Mouse (Mus musculus) ovary, postnatal 10 days (tissue): ENCODE data around the gene Oxct2b.
"Not testable (repeated sequence)": the region's sequence is repeated elsewhere in the genome, so short reads cannot be mapped to it uniquely, and the experiment has no call there.

ENCODE experiments used
- DNase-seq: peaks from one replicate; pipeline ENCODE4 v3.0.0; 2022; ENCODE audit warnings: low spot score

The Oxct2b gene

DNA sequence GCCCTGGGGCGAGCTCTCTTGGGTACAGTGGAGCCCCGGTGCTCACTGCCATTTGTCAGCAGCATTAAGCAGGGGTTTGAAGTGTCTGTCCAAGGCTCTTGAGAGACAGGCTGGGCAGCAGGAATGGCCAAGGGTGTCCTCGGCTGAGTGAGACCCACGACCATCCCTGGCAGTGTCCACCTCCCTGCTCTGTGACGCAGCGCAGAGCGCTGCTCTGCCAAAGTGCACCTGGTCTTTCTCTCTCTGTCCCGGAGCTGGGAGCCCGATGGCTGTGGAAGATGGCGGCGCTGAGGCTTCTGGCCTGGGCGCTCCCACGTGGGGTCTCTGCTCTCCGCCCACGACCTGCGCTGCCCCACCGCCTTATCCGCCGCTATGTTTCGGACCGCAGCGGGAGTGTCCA is at the start of gene Oxct2b:
Gene Oxct2b, plus strand, starts transcription at position 256 of the 400 bp plus-strand sequence.
- no peak for DNase-seq

DNA sequence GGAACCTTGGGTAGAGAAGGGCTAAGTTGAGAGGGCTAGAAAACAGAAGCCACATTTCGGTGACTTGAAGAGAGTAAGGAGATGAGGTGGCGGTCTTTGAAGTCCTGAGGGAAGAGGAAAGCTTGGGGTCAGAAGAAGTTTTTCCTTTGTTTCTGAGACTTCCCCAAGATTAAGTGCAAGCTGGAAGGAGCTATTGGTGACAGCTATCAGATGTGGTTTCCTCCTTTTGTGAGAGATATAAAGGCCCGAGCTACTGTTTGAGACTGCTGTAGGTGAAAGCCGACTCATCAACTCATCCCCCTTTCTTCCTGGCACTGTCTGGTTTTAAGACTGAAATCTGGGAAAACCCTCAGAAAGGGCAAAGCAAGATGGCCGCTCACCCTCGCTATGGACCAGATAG is 47.4 kb upstream of the Oxct2b start:
- DNase-seq, result no peak

DNA sequence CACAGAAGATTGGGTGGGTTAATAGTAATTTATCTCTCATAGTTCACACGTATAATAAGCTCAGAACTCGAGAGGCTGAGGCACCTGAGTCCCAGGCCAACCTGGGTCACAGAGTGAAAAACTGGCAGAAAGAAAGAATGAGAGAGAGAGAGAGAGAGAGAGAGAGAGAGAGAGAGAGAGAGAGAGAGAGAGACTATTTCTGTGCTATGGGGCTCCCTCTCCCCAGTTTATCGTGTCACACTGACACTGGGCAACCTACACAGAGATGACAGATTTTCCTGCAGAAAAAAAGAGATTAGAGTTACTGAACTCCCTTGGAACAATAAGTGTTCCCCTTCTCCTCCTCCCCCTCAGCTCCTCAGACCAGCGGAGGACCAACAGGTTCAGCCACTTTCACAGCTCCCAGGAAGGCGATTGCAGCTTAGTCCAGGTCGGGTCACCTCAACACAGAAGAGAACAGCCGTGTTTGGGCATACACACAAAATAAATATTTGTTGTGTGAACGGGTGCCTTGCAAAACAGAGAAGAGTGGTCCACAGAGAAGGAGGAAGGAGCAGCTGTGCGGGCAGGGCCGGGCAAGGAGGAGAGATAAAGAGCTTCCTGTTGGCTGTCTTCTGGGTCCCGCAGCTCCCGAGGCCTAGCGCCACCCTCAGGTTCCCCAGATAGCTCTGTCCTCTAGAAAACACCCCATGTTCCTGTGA is 44.6 kb upstream of the Oxct2b start:
- no peak for DNase-seq

DNA sequence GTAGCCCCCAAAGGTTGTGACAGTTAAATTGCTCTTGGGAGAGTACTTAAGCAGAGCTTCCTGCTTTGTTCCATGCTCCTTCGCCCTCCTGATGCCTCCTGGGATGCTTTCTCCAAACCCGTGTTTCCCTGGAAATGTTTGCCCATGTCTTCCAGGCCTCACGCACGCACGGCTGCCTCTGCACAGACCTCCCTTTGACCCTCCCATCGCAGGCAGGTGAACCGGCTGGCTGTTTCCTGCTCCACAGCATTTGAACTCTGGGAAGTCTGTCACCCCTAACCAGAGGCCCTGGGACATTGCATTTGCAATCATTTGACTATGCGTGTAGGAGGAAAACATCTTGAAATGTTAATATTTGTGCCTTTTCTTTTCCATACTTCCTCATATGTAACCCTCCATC is 39.1 kb upstream of the Oxct2b start:
- DNase-seq, result no peak

DNA sequence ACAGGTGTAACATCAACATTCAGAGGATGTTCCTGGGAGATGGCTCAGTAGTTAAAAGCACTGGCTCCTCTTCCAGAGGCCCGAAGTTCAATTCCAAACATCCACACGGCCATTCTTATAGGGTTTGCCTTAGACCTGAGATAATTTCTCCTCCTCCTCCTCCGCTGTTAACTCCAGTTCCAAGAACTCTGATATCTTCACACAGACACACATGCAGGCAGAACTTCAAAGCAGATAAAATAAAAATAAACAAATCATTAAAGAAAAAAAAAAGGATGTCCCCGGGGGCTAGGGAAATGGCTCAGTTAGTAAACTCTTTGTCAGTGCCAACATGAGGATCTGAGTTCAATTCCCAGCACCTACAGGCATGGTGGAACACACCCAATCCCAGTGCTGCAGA is 37.8 kb upstream of the Oxct2b start:
- DNase-seq, result no peak

DNA sequence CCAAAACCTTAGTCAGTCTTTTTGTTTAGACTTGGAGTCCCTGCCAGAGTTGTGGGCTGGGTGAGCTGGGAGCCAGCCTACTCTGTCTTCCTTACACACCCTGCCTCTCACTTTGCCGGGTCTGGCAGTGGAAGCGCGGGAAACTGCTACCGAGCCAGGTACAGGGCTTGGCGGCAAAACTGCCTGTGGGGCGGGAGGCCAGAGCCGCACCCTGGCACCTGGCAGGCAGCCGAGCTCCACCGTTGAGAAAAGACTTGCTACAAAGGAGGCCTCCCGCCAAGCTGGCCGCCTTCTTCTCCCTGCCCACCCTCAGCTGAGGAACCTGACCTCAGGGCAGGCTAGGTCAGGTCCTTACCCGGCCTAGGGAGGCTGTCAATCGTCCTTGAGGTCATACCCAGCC is 35.3 kb upstream of the Oxct2b start:
- DNase-seq, result peak; percentile 44

DNA sequence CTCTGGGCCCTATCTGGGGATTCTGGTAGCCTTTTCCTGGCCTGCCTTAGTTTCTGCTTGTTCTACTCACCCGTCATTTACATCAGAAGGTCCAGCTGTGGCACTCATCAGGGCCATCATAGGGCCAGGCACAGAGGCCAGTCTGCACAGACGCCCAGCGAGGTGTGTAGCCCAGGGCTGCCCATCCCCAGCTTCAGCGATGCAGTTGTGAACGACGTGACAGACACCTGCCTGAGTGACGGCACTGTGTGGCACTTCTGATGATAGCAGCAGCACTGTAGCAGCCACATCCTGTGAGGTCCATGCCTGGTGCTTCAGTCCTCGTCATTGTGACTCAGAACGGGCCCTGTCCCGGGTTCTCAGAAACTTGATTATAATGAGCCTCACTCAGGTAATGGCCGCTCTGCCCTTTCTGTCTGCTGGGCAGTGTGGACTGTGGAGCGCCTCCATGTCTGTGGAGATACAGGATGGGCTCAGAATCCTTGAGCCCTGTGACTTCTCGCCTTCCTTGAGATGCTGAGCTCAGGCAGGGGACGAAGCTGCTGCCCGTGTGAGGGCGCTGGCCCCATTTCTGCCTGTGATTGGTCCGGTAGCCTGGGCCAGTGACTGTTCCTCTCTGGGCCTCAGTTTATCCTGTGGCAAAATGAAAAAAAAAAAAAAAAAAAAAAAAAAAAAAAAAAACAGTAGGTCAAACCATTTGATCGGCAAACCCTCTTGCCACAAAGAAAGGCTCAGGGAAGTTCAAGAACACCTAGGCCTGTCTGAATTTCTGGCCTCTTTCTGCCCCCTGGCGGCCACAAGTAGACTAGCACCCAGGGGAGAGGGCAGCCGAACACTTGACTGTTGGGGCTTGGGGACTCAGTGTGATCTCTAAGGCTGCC is 33.5 kb upstream of the Oxct2b start:
- no peak for DNase-seq

DNA sequence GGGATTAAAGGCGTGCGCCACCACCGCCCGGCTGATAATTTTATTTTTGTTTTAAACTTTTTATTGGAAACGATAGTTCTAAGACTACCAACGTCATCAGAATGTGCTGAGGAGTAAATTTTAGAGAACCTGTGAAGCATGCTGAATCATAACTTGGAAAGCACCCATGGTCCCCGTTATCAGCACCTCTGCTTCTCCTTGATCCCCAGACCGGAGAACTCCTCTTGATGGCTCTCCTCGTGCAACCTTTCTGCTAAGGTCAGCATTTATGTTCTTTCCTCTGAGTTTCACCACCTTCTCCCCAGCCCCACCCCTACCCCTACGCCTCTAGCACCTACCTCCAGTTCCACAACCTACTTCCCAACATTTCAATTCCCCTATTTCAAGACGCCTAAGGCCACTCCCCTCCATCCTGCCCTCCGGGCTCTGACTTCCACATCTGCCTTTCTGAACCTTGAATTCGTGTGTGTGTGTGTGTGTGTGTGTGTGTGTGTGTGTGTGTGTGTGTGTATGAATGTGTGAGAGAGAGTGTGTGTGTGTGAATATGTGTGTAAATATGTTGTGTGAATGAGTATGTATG is 32.7 kb upstream of the Oxct2b start:
- DNase-seq, result no peak

DNA sequence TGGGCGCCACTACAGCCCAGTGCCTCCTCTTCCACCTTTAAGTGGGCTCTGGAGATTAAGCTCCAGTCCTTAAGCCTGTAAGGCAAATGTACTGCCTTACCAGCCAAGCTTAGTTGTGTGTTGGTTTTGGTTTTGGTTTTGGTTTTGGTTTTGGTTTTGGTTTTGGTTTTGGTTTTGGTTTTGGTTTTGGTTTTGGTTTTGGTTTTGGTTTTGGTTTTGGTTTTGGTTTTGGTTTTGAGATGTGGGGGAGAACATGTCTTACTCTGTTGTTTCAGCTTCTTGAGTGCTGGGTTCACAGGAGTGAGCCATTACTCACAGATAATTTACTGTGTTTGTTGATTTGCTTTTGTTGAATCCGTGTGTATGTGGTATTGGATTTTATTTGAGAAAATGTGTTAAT is 30.8 kb upstream of the Oxct2b start:
- DNase-seq, result no peak

DNA sequence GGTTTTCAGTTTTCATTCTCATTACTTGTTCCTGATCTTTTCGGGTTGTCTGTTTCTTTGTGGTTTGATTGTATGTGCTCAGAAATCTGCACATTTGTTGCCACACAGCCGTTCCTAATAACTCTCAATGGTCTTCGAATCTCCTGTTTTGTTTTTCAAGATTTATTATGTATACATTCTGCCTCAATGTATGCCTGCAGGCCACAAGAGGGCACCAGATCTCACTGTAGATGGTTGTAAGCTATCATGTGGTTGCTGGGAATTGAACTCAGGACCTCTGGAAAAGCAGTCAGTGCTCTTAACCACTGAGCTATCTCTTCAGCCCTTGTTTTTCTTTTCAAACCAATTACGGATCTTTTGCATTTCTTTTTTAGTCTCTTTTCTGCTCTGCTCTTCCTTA is 29.7 kb upstream of the Oxct2b start:
- DNase-seq, result no peak

DNA sequence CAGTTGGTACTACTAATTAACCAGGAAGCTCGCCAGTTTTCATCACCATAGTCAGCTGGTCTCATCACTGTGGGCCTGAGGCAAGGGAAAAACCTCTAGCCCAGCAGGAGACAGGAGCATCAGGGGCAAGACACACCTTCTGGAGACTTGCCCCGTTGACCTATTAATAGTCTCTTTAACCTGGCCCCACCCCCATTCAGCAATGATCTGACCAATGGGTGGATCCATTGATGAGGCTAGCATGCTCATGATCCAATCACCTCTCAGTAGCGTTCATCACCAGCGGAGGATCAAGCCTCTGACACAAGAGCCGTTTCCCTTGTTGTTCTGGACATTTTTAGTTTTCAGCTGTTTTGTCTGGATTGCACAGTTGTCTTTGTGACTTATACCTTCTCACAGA is 23.4 kb upstream of the Oxct2b start:
- DNase-seq, result no peak

DNA sequence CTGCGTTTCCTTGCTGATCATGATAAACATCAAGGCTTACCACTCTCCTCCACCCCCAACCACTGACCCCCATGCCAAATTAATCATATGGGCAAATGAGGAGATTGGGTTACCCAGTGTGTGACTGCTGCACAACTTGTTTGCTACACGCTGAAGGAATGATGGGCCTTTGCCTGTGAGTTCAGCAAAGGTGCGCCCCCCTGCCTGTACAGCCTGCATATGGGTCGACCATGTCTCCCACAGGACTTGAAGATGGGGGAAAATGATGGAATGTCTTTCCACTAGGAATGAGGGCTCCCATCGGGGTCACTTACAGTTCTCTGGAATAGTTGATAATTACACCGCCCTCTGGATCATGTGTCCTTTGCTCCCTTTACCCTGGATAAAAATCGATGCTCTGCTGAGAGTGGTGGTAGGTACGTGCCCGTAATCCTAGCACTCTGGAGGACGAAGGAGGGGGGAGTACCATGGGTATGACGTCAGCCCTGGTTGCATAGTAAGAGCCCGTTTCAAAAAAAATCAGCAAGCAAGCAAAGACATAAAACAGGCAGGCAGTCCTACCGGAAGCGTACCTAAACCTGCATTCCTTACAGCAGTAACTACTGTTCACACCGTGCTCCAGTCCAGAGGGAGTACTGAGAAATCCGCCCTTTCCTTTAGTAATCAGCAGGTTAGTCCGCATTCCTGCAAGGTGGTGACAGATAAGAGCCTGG is 22.8 kb upstream of the Oxct2b start:
- DNase-seq, result no peak

DNA sequence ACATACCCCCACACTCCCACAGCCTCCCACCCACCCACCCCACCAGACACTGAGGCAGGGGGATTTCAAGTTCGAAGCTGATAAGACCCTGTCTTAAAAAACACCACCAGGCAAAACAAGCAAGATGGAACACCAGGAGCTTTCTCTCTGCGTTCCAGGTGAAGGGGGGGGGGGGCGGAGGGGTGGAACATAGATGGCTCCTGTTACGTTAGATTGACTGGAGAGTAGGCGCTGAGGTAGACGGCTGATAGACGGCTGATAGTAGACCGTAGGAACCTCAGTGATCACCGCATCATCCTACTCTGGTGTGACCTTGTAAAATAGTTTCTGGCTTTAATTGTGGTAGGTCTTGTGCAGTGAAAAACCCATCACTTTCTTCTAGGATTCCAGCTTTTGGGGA is 22.2 kb upstream of the Oxct2b start:
- no peak for DNase-seq

DNA sequence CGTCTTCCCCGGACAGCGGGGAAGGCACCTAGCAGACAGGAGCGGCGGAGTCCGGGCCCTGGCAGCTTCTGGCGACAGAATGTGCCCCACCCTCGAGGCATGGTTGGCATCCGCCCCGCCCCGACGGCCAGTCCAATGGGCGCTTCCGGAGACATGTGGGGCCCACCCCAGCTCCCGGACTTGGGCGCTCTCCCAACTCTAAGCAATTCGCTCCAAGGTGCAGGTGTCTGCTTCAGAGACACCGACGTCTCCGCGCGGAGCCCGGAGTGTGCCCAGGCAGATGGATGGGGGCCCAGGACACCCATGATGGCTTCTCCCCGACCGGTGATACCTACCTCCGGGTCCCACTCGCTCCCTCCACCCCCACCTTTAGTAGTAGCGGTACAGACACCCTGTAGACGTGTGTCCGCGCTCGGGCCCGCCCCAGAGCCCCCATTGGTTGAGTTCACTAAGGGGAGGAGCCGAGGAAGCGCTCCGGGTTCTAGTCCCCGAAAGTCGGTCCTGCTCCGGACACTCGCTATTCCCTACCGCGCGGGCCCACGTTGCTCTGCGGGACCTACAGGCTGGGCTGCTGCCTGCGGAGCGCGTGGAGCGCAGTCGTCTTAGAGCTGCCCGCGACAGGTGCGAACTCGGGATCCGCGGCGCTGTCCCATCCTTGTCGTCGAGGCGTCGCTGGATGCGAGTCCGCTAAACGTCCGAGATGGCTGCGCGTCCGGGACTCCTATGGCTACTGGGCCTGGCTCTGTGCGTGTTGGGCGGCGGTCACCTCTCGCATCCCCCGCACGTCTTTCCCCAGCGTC is 11.2 kb upstream of the Oxct2b start, which contains the start of gene Bmp8b:
Gene Bmp8b, plus strand, starts transcription at position 515 of the 800 bp plus-strand sequence.
- no peak for DNase-seq

DNA sequence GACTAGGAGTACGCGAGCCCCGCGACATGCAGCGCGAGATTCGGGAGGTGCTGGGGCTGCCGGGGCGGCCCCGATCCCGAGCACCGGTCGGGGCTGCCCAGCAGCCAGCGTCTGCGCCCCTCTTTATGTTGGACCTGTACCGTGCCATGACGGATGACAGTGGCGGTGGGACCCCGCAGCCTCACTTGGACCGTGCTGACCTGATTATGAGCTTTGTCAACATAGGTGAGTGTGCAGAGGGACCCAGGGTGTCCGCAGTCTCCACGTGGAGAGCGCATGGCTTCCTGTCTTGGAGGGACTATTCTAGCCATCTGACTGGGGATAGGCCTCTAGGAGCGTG is 10.6 kb upstream of the Oxct2b start:
- no peak for DNase-seq

DNA sequence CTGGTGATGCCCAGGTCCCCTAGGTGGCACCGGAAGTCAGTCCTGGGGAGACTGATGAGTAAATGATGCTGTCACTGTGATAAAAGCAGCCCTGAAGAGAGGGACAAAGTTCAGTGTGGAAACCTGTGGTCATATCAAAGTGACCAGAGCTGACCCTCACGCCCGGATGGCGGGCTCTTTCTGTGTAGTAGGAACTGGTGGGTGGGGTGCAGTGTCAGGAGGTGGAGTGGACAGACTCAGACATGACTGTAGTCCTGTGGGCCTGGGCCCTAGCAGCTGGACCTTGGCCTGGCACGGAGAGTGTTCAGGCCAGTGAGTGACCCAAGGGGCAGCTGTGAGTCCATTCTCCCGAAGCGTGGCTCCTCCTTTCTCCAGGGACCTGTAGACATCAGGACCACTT is 10.1 kb upstream of the Oxct2b start:
- not testable (repeated sequence) for DNase-seq

DNA sequence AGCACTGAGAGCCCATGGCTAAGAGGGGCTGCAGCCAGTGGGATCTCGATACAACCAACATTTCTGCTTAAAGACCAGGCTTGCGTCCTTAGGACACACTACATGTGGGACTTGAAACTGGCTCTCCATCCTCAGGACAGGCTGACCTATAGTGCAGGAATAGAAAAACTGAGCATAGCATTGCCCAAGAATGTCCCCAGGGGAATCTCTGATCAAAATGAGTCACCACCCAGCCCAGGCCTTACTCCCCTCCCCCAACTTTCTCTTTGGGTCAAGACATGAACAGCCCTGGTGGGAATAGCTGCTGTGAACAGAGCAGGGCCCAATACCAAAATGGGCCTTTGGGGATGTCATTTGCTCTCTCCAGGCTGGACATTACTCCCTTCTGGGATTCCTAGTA is 9.2 kb upstream of the Oxct2b start:
- DNase-seq, result no peak

DNA sequence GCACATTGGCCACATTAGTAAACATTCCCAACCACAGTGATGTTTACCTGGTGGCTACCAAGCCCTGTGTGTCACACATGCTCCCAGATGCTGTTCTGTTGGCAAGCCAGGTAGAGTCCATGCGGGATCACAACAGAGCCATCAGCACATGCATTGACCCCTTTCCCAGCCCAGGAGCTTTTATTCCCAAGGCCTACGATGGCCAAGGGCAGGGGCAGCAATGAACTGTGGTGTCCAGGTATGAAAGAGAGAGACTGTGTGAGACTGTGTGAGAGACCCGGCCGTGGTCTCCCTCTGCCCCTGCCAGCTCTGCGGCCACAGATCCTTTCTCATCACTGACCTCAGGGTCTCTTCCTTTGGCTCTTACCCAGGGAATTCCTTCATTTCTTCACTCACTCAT is 8.0 kb upstream of the Oxct2b start:
- no peak for DNase-seq

DNA sequence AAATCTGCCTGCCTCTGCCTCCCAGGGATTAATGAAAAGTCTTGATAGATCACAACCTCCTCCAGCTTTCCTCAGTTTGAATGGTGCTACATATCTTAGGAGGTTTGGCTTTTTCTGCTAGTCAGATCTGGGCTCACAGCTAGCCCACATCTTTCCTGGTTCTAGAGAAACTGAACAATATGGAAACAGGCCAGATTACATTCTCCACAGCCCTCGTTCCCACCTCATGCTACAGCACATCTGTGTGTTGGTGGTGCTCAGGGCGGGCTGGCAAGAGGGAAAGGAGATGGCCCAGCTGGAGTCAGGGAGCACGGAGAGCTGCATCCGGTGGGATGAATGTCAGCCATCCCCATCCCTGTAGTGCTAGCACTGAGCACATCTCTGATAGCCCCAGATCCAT is 5.3 kb upstream of the Oxct2b start:
- no peak for DNase-seq

DNA sequence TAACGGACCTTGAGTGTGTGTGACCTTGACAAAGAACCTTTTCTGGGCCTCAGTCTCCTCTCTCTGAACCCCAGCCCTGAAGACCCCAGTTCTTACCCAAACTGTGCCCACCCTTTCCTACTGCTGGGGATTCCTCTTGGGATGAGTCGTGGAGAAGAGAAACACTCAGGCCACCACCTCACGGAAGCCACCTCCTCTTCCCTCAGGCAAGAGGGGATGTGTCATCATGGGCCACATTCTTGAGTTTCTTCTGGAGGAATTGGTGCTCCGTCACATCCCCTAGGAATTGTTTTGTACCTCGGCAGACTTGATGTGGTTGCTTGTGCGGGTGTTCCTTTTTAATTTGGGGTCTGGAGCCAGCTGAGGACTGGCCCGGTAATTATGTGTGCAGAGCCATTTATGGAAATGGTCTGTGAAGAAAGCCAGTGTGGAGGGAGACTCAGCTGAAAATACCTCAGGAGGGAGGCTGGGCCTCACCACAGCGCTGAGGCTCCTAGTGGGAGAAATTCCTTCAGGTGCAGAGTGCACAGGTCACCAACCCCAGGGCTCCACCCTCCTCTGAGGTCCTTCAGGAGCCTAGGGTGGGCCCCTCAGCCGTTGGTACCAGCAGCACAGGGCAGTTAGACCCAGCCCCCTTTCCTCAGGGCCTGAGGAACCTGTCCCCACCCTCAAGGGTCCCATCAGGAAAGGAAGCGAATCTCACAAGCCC is 4.6 kb upstream of the Oxct2b start:
- not testable (repeated sequence) for DNase-seq

DNA sequence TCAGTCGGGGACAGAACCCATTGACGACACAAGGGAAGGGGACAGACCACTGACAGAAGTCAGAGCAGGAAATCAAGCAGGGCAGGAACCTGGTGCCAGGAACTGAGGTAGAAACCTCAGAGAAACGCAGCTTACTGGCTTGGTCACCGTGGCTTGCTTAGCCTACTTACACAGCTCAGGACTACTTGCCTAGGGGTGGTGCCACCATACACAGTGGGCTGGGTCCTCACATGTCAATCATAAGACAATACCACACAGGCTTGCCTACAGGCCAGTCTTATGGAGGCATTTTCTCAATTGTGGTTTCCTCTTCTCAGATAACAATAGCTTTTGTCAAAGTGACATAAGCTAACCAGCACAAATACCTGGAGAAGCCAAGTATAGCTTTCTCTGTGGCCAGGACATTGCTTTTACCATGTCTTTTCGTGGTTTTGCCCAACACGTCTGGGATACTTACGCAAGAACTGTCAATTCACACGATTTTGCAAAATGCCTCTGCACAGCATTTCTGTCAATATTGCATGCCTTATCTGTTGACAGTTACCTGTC is 3.8 kb upstream of the Oxct2b start:
- DNase-seq, result no peak
